Mouse (Mus musculus): ENCODE data around the gene Cxcl5. TPM values are rescaled to one million over a fixed set of nuclear protein-coding genes. Genes with fewer than 3 reads are reported as not detected.

The Cxcl5 gene
- polyA plus RNA-seq, 1 experiment from 2014 or later = 0.69 TPM

Small RNAs within 50 kb of the gene (microRNA-seq; reads per million reads assigned to microRNA genes)
- not detected for gene Gm24322

Other genes starting within 250 kb of the Cxcl5 start
- 22.4 and 25.9 TPM in 2 replicates for gene Afm, start 240.4 kb upstream of the Cxcl5 start, polyA plus RNA-seq (2015; fragmentation: Nextera tagmentation; extraction: Ambion mirVana)
- 1.0 and 1.5 TPM in 2 replicates for gene 5830473C10Rik, start 198.3 kb upstream of the Cxcl5 start, polyA plus RNA-seq (2015; fragmentation: Nextera tagmentation; extraction: Ambion mirVana)
- gene Rassf6, start 118.7 kb upstream of the Cxcl5 start, polyA plus RNA-seq (2015; fragmentation: Nextera tagmentation; extraction: Ambion mirVana) = 4.8 and 5.5 TPM in 2 replicates
- 141 and 147 TPM in 2 replicates for gene Ppbp, start 9.2 kb downstream of the Cxcl5 start, polyA plus RNA-seq (2015; fragmentation: Nextera tagmentation; extraction: Ambion mirVana)
- 267 and 300 TPM in 2 replicates for gene Pf4, start 13.1 kb downstream of the Cxcl5 start, polyA plus RNA-seq (2015; fragmentation: Nextera tagmentation; extraction: Ambion mirVana)
- gene Cxcl3, start 26.7 kb downstream of the Cxcl5 start, polyA plus RNA-seq (2015; fragmentation: Nextera tagmentation; extraction: Ambion mirVana) = not detected in 2 replicates
- not detected in 2 replicates for gene Cxcl15, start 35.2 kb downstream of the Cxcl5 start, polyA plus RNA-seq (2015; fragmentation: Nextera tagmentation; extraction: Ambion mirVana)
- gene Cxcl1, start 131.9 kb downstream of the Cxcl5 start, polyA plus RNA-seq (2015; fragmentation: Nextera tagmentation; extraction: Ambion mirVana) = 2.7 and 3.1 TPM in 2 replicates
- gene Cxcl2, start 144.5 kb downstream of the Cxcl5 start, polyA plus RNA-seq (2015; fragmentation: Nextera tagmentation; extraction: Ambion mirVana) = not detected in 2 replicates
- 5.3 and 6.7 TPM in 2 replicates for gene Mthfd2l, start 171.8 kb downstream of the Cxcl5 start, polyA plus RNA-seq (2015; fragmentation: Nextera tagmentation; extraction: Ambion mirVana)